Mouse (Mus musculus): Measurements from ENCODE around the gene 3110082I17Rik. TPM values are rescaled to one million over a fixed set of nuclear protein-coding genes. Genes with fewer than 3 reads are reported as not detected.

The 3110082I17Rik gene
- total and polyA plus RNA-seq, 3 experiments = 16.4 to 48.6 (median 18.8) TPM

- no peaks in the 10 kb centered on the region for H3K9me3 ChIP-seq (replicated peaks)
- ATAC-seq (ENCODE audit: extremely low read depth, insufficient number of reproducible peaks, low FRiP score, poor library complexity, severe bottlenecking) (no peak), DNase-seq (ENCODE audit: low spot score) (no peak)
- peaks cover 16% of the 10 kb centered on the region for H3K4me1 ChIP-seq (ENCODE audit: insufficient read depth, low read depth, low read length)
- peaks cover 3% of the 10 kb centered on the region for H3K36me3 ChIP-seq (replicated peaks)
- H3K4me3 ChIP-seq (ENCODE audit: low read depth, low read length) = no peak overlapping the region
- TF ChIP-seq TAL1 (conservative IDR thresholded peaks at IDR 0.05; ENCODE audit: low read depth, low read length) = no peak
- TF ChIP-seq GATA2 (IDR thresholded peaks at IDR 0.05; ENCODE audit: borderline replicate concordance, low read depth, low read length) = no peak
- no peak for TF ChIP-seq POLR2AphosphoS5 (IDR thresholded peaks at IDR 0.05; ENCODE audit: insufficient replicate concordance, low read depth, low read length)
- H3K27me3 ChIP-seq (ENCODE audit: insufficient read depth, low read length) = peaks cover 8% of the 10 kb centered on the region; the same call in 1 of the 2 replicates
Measured at GRCm38 (mm10) chr5:139464874-139465273, 4.5 kb upstream of the 3110082I17Rik start.

- ATAC-seq (ENCODE audit: extremely low read depth, insufficient number of reproducible peaks, low FRiP score, poor library complexity, severe bottlenecking) = no peak
- no peak for DNase-seq (ENCODE audit: low spot score)
- H3K9me3 ChIP-seq (replicated peaks) = no peaks in the 10 kb centered on the region
- H3K4me1 ChIP-seq (ENCODE audit: insufficient read depth, low read depth, low read length) = peaks cover 22% of the 10 kb centered on the region
- TF ChIP-seq CTCF (IDR thresholded peaks at IDR 0.05; ENCODE audit: low read depth, low read length) (no peak), GATA2 (IDR thresholded peaks at IDR 0.05; ENCODE audit: borderline replicate concordance, low read depth, low read length) (no peak), TAL1 (conservative IDR thresholded peaks at IDR 0.05; ENCODE audit: low read depth, low read length) (no peak), GATA1 (IDR thresholded peaks at IDR 0.05; ENCODE audit: borderline replicate concordance, low read length) (no peak), POLR2AphosphoS5 (IDR thresholded peaks at IDR 0.05; ENCODE audit: insufficient replicate concordance, low read depth, low read length) (no peak)
- H3K36me3 ChIP-seq (replicated peaks) = peaks cover 38% of the 10 kb centered on the region
- H3K27me3 ChIP-seq (ENCODE audit: insufficient read depth, low read length) = peaks cover 8% of the 10 kb centered on the region; the same call in 1 of the 2 replicates
- H3K4me3 ChIP-seq (ENCODE audit: low read depth, low read length) = peak overlapping the region; percentile 95
Measured at GRCm38 (mm10) chr5:139459938-139460337, 389 bp downstream of the 3110082I17Rik start.

- Histone ChIP-seq H3K36me3 (replicated peaks) (peaks cover 65% of the 10 kb centered on the region), H3K27me3 (ENCODE audit: insufficient read depth, low read length) (no peaks in the 10 kb centered on the region), H3K4me1 (ENCODE audit: insufficient read depth, low read depth, low read length) (peaks cover 22% of the 10 kb centered on the region), H3K4me3 (ENCODE audit: low read depth, low read length) (no peak overlapping the region), H3K9me3 (replicated peaks) (no peaks in the 10 kb centered on the region)
- no peak for TF ChIP-seq POLR2AphosphoS5 (IDR thresholded peaks at IDR 0.05; ENCODE audit: insufficient replicate concordance, low read depth, low read length)
- TF ChIP-seq TAL1 (conservative IDR thresholded peaks at IDR 0.05; ENCODE audit: low read depth, low read length) = no peak
- TF ChIP-seq GATA1 (IDR thresholded peaks at IDR 0.05; ENCODE audit: borderline replicate concordance, low read length) = no peak
- TF ChIP-seq CTCF (IDR thresholded peaks at IDR 0.05; ENCODE audit: low read depth, low read length) = no peak
- no peak for TF ChIP-seq GATA2 (IDR thresholded peaks at IDR 0.05; ENCODE audit: borderline replicate concordance, low read depth, low read length)
- DNase-seq (ENCODE audit: low spot score) (no peak), ATAC-seq (ENCODE audit: extremely low read depth, insufficient number of reproducible peaks, low FRiP score, poor library complexity, severe bottlenecking) (no peak)
Measured at GRCm38 (mm10) chr5:139457241-139457640, 3.1 kb downstream of the 3110082I17Rik start.

DNA sequence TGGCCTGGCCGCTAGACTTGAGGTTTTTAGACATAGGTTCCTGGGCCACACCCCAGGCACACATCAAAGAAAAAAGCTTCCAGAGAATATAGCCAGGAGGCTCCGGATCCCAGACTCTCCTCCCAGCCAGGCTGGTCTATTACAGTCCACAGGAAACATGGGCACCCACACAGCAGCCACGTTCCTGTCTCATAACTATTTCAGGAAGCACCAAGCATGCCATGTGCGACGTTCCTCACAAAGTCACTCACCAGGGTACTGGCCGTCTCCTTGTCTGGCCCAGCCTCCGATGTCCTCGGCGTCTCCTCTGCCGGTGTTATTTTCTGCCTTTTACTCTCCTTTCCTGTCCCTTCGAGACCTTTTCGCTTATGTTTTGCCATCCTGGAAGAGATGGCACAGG, 5.2 kb downstream of the 3110082I17Rik start:
- no peak for ATAC-seq (ENCODE audit: extremely low read depth, insufficient number of reproducible peaks, low FRiP score, poor library complexity, severe bottlenecking)
- Histone ChIP-seq H3K4me3 (ENCODE audit: low read depth, low read length) (no peak overlapping the region), H3K9me3 (replicated peaks) (no peaks in the 10 kb centered on the region), H3K27me3 (ENCODE audit: insufficient read depth, low read length) (no peaks in the 10 kb centered on the region), H3K4me1 (ENCODE audit: insufficient read depth, low read depth, low read length) (peaks cover 15% of the 10 kb centered on the region), H3K36me3 (replicated peaks) (peaks cover 81% of the 10 kb centered on the region)
- no peak for DNase-seq (ENCODE audit: low spot score)
- TF ChIP-seq TAL1 (conservative IDR thresholded peaks at IDR 0.05; ENCODE audit: low read depth, low read length) (no peak), CTCF (IDR thresholded peaks at IDR 0.05; ENCODE audit: low read depth, low read length) (no peak), GATA2 (IDR thresholded peaks at IDR 0.05; ENCODE audit: borderline replicate concordance, low read depth, low read length) (no peak), POLR2AphosphoS5 (IDR thresholded peaks at IDR 0.05; ENCODE audit: insufficient replicate concordance, low read depth, low read length) (no peak), GATA1 (IDR thresholded peaks at IDR 0.05; ENCODE audit: borderline replicate concordance, low read length) (no peak)

GRCm38 (mm10) chr5:139453031-139453430, 7.3 kb downstream of the 3110082I17Rik start:
- Histone ChIP-seq H3K4me3 (ENCODE audit: low read depth, low read length) (no peak overlapping the region), H3K9me3 (replicated peaks) (no peaks in the 10 kb centered on the region), H3K4me1 (ENCODE audit: insufficient read depth, low read depth, low read length) (peaks cover 2% of the 10 kb centered on the region; the same call in 1 of the 2 replicates), H3K27me3 (ENCODE audit: insufficient read depth, low read length) (no peaks in the 10 kb centered on the region), H3K36me3 (replicated peaks) (peaks cover 87% of the 10 kb centered on the region)
- no peak for ATAC-seq (ENCODE audit: extremely low read depth, insufficient number of reproducible peaks, low FRiP score, poor library complexity, severe bottlenecking)
- no peak for DNase-seq (ENCODE audit: low spot score)
- no peak for TF ChIP-seq POLR2AphosphoS5 (IDR thresholded peaks at IDR 0.05; ENCODE audit: insufficient replicate concordance, low read depth, low read length)
- no peak for TF ChIP-seq CTCF (IDR thresholded peaks at IDR 0.05; ENCODE audit: low read depth, low read length)
- no peak for TF ChIP-seq TAL1 (conservative IDR thresholded peaks at IDR 0.05; ENCODE audit: low read depth, low read length)

DNA sequence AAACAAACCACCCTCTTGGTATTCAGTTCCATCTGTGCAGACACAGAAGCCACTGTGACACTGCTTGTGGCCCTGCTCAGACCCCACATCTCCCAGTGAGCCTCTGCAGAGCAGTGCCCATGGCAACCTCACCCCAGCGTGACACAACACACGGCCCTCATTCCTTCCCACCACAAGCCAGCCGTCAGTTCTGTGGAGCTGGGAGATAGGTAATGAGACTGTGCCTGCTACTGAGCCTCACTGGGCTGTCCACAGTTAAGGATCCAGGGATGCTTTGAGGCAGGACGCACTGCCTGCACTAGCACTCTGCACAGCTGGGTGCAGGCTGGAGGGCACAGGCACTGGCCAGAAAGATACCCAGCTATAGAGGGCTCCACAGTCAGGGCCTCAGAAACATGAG, 10.4 kb downstream of the 3110082I17Rik start:
- Histone ChIP-seq H3K9me3 (replicated peaks) (no peaks in the 10 kb centered on the region), H3K4me3 (ENCODE audit: low read depth, low read length) (no peak overlapping the region), H3K27me3 (ENCODE audit: insufficient read depth, low read length) (no peaks in the 10 kb centered on the region), H3K36me3 (replicated peaks) (peaks cover 87% of the 10 kb centered on the region), H3K4me1 (ENCODE audit: insufficient read depth, low read depth, low read length) (0 out of 2 replicates have a peak, but pooled peaks cover 2% of the 10 kb centered on the region)
- ATAC-seq (ENCODE audit: extremely low read depth, insufficient number of reproducible peaks, low FRiP score, poor library complexity, severe bottlenecking) = no peak
- TF ChIP-seq CTCF (IDR thresholded peaks at IDR 0.05; ENCODE audit: low read depth, low read length) = no peak
- no peak for TF ChIP-seq TAL1 (conservative IDR thresholded peaks at IDR 0.05; ENCODE audit: low read depth, low read length)
- no peak for TF ChIP-seq GATA1 (IDR thresholded peaks at IDR 0.05; ENCODE audit: borderline replicate concordance, low read length)
- TF ChIP-seq POLR2AphosphoS5 (IDR thresholded peaks at IDR 0.05; ENCODE audit: insufficient replicate concordance, low read depth, low read length) = no peak
- TF ChIP-seq GATA2 (IDR thresholded peaks at IDR 0.05; ENCODE audit: borderline replicate concordance, low read depth, low read length) = no peak
- DNase-seq (ENCODE audit: low spot score) = no peak
